Mouse (Mus musculus) MN1 (cell line): ENCODE measurements around the gene Vps26c.
A peak's percentile ranks its signal among the peaks of the same experiment; 100 is the strongest.
"Not testable (repeated sequence)": the region's sequence is repeated elsewhere in the genome, so short reads cannot be mapped to it uniquely, and the experiment has no call there.

ENCODE experiments used
- DNase-seq: peaks from one replicate; pipeline ENCODE4 v3.0.0-alpha.2; 2016; ENCODE audit warnings: low spot score

The Vps26c gene

DNA sequence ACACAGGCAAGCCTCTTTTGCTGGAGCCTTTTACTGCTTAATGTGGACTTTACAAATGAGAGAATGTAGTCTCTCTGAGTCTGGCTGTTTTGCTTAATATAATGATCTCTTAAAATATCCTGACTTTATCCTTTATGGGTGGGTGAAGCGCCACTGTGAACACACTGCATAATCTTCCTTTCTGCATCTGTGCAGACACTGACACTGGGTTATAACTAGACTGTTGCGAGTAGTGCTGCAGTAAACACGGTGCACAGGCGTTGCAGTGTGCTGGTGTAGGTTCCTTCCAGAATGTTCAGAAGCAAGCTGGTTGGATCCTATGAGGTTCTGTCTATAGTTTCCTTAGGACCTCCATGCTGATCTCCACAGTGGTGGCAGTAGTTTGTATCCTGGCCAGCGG lies 37.3 kb downstream of the Vps26c start:
- DNase-seq, result no peak

DNA sequence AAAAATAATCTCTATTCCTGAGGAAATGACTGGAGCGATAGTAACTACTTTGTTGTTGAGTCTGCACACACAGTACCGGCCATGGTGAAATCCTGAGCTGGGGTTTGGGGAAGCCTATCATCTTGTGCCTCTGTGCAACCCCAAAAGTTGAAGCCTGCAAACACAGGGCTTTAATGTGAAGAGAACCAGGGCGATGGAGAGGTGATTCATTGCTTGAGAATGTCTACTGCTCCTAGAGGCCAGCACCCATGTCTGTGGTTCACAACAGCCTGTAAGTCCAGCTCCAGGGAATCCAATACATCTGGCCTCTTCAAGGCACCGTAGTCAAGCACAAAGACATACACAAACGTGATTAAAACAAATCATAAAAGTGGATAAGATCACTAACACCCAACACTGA lies 39.3 kb downstream of the Vps26c start:
- no peak for DNase-seq

DNA sequence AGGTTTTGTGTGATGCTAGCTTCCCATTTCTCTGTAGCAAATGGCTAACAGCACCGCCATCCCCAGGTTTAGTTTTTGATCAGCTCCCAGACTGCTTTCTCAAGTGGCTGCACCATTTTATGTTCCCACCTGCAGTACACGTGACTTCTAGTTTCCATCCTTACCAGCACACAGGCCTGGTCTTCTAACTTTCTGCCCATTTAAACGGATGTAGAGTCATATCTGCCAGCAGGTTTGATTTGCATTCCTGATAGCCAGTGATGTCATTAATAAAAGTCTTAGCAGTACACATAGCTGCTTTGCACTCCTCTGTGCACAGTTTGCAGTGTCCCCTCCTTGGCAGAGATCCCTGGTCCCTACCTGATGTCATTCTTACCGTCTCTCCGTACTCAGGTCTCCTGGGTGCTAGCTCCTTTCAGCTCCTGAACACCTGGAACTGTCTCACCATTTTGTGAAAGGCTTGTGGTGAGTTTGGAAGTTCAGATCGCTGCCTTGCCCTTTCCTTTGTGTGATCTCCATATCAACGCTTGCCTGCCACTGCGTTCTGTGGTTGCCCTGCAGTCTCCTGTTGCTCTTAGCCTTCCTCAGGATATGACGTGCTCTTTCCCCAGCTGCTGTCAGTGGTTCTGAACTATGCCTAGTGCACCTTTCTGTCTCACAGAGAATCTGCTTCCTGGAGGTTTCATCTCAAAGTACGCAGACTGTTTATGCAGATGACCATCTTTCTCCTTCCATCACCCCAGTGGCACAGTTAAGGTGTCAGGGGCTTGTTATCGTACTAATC lies 41.7 kb downstream of the Vps26c start:
- DNase-seq, result no peak

DNA sequence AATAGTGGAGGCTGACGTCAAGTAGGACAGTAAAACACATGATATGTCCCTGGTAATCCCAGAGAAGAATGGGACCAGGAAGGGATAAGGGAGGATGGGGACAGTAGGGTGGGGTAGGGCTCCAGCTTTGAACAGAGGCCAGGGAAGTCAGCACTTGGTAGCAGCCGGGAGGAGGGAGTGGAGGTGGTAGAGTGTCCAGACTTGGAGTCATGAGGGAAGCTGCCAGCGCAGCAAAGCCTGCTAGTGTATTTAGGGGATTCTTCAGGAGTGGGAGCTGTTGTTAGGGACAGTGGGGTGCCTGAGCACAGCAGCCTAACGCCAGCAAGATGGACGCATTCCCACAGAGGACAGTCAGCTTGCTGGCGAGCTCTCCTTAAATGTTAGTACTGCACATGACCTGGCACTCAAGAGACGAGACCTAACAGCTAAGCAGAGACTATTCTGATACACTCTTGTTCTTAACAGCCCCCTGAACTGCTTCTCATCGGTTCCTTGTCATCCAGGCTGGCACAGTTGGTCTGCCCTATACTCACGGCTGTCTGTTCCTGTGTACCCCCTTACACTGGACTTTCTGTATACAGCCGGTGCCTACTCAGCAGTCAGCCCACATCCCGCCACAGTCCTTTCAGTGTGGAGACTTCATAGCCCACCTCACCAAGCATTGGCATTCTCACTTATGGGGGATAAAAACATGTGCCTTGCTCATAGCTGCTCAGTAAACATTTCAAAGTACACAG lies 53.4 kb downstream of the Vps26c start:
- DNase-seq, result no peak

DNA sequence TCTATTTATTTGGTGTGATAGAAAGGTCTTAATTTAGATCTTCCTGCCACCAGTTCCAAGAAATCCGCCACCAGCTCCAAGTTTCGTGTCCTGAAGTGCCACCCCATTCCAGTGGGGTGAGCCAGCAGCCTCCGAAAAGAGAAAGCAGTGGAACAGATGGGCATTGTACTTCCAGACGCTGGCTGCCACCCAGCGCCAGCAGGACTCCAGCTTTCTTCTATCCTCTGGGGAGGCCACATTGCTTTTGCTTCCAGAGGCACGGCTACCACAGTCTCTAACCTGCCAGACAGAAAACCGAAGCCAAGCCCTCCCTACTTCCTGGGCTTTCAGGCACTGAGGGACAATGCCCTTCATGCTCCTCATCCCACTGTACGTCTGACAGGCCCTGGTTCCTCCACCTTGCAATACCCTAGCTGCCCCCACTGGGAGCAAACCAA lies 54.1 kb downstream of the Vps26c start:
- DNase-seq, result no peak

DNA sequence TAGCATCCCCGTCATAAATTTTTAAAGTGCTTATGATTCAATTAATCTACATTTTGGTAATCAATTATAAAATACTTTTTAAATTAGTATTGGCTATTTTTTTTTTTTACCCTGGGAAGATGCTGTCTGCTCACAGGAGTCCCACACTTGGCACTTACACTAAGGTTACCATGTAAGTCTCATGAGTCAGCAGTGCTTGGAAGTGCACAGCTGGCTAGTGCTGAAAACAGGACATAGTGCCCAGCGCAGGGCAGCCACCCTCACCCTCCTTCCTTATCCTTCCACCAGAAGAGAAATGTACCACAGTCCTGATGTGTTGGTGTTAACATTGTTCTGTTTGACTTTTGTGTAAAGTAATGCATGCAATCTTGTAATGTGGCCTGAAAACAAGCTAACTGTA lies 58.2 kb downstream of the Vps26c start:
- no peak for DNase-seq

DNA sequence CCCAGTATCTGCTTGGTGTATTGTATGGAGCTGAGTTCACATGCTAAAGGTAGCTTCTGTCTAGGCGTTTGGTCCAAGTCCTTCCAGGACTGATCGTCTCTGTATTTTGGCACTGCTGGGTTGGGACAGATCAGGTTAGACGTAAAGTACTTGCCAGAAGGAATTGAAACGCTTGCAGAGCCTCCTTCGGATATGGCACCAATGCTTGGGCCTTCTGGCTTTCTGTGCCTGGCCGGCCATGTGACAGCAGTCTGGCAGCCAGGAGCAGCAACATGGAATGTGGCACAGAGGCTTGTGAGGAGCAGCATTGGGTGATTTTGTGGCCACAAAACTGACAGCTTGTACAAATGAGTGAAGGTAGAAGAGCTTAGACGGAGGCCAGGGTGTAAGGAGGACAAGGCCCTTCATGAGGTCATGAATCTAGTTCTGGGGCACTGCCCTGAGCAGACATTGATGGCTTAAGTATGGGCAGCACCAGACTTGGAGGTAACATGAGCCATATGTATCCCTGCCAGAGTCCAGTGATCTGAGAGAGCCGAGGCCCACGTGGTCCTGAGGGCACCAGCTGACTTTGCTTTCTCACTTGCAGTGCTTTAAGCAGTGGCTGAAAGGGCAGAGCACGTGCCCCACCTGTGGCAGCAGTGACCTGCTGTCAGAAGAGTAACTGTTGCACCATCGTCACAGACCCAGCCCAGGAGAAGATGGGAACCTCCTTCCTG lies 59.1 kb downstream of the Vps26c start:
- DNase-seq, result no peak

DNA sequence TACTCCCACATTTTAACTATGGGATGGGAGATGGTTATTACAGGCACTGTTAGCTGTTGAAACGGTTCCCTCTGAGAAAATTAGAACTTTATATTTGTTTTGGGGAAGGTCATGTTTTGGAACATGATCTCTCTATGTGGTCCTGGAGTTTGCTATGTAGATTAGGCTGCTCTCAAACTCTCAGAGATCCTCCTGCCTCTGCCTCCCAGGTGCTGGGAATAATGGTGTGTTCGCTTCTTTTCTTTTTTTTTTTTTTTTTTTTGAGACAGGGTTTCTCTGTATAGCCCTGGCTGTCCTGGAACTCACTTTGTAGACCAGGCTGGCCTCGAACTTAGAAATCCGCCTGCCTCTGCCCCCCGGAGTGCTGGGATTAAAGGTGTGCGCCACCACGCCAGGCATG lies 60.3 kb downstream of the Vps26c start:
- DNase-seq, result not testable (repeated sequence)

DNA sequence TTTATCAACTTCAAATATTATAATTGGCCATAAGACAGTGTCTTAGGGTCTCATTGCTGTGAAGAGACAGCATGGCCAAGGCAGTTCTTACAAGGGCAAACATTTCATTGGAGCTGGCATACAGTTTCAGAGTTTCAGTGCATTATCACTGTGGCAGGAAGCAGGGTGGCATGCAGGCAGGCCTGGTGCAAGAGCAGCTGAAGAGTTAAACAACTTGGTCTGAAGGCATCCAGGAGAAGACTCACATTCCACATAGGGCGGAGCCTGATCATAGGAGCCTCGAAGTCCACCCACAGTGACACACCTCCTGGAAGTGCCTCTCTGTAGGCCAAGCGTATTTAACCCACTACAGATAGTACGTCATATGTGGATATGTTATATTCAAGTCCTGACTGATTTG lies 60.7 kb downstream of the Vps26c start:
- no peak for DNase-seq

DNA sequence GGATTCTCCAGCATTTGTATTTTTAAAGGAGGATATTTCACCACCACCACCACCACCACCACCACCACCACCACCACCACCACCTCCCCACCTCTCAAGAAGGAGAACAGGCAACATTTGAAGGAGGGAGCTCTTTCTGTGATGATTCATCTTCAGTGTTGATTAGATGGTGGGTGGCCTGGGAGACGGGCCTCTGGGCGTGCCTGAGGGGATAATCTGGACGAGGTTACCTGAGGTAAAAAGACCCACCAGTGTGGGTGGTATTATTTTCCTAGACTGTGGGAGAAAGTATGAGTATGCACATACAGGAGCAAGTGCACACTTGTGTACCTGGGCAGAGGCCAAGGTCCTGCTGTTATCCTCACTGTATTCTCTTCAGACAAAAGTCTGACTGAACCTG lies 62.6 kb downstream of the Vps26c start:
- DNase-seq, result no peak

DNA sequence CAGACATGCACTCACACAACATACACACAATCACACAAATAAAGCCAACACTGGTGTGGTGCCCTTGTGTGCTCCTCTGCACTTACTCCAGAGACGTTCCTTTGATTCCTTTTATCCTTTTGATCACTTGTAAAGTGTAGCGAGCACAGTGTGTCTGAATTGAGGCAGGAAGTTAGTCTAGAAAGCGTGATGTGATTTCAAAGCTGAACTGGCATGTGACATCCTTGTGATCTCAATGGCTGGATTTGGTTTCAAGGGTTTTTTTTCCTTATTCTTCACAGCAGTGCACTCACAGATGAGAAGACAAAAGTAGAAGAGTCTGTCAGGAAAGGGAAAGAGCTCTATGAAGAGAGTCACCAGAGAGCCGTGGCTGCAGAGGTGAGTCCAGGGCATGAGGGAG lies 72.5 kb downstream of the Vps26c start:
- no peak for DNase-seq

DNA sequence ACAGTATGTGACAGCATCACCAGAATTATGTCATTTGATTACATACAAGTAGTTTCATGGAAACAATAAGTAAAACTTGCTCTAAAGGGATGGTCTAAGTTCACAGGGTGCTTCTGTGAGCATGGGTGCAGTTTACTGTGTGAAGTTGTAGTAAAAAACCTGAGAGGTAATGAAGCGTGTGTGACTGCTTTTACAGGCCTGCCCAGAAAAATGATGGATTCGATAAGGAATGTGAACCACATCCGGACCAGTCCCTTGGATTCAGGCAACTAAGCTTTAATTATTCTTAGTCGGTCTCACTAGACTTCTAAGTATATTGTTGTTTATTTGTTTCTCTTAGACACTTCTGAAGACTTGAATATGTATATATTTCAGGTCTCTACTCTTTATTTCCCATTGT lies 73.9 kb downstream of the Vps26c start:
- DNase-seq, result no peak

DNA sequence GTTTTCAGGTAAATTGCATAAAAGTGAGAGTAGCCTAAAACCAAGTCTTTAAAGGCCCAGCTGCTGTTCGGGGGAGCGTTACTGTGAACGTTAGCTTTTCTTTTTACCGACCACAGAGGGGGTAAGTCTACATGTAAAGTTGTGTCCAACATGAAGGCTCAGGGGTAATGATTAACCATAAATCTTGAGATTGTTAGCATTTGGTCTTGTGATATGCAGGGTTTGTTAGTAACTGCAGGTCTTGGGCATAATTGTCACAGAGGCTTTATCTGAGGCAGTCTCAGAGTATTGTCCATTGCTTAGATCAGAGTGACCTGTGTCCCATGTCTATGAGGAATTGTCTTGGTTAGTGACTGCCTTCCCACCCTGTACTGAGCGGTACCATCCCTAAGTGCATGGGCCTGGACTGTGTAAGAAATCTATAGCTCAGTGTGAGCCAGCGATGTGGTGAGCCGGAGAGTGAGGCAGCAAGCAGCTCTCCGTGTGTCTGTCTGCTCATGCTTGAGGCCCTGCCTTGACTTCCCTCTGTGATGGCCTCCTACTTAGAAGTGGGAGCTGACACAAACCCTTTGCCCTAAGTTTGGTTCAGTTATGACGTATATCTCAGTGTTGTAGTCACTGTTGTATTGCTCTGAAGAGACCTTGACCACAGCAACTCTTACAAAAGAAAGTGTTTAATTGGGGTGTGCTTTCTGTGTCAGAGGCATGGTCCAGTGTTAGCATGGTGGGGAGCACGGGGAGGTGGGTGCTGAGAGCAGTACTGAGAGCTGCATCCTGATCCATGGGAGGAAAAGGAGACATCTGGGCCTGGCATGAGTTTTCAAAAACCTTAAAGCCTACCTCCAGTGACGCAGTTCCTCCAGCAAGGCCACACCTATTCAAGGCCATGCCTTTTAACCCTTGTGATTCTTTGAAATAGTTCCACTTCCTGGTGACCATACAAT lies 74.8 kb downstream of the Vps26c start:
- DNase-seq, result no peak

DNA sequence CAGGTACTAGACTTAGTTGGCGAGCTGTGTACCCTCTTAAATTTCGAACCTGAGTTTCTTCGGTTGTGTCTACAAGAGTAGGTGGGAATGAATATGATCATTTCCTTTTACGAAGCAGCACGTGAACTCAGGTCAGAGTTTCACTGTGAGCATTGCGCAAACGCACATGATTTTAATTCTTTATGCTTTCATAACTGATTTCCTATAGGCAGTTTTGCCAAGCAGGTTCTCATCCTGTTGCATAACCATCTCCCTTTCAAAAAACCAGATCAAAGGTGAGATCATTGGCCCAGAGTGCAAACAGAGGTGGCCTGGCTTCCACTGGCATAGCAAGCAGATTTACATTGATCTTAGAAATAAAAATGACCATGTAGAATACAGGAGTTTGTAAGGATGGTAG lies 77.0 kb downstream of the Vps26c start:
- DNase-seq, result no peak

DNA sequence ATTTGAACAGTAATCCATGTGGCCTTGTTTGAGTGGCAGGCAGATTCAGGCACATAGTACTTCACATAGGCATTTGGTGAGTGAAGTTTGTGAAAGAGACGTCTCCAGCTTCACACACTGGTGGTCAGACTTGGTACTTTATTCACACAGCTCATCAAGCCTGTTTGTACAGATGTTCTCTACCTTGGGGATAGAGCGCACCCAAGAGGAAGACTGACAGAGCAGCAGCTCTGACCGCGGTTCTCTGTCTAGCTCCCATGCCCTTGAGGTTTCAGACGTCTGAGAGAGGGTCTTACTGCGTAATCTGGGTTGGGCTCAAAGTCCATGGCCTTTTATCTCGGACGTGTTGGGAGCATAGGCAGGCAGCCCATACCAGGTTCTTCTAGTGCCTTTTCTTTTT lies 77.5 kb downstream of the Vps26c start:
- DNase-seq, result peak; percentile 6
